Mouse (Mus musculus) right cerebral cortex, postnatal 36 days (tissue): ENCODE data around the gene Parp11.

Experiments
- DNase-seq, 2 experiments: peaks; one replicate each; pipeline ENCODE4 v3.0.0; 2022; ENCODE audit warnings: low spot score in 2 of 2, mixed read lengths in 1 of 2

The Parp11 gene

DNA sequence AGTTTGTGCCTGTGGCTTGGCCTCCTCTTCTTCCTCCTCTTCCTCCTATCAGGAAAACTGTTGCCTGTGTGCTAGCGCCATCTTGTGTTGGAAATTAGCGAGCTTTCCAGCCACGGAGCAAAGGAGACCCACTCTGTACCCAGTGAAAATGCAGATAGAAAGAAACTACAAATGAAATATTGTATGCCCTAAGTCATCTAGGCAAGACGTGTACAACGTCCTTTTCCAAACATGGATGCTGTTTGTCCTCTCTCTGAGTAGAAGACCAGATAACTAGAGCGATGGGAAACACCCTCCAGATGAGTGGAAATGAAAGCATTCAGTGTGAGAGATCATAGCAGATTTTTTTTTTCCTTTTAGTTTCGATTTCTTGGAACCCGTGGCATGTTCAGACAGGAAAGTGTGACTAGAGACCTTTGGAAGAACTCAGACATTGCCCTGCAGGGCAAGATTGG, at the start of gene Parp11:
Gene Parp11, plus strand, starts transcription at position 405 of the 455 bp plus-strand sequence.
- DNase-seq, result peak; percentile 30 to 43

DNA sequence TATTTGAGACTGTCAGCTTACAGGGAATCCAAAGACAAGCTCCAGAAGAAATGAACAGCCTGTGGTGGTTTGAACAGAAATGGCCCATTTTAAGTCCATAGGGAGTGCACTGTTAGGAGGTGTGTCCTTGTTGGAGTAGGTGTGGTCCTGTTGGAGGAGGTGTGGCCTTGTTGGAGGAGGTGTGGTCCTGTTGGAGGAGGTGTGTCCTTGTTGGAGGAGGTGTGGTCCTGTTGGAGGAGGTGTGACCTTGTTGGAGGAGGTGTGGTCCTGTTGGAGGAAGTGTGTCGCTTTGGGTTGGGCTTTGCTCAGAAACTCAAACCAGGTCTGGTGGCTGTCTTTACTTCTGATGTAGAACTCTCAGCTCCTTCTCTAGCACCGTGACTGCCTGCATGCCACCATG, 48.6 kb upstream of the Parp11 start:
- DNase-seq, result no peak

DNA sequence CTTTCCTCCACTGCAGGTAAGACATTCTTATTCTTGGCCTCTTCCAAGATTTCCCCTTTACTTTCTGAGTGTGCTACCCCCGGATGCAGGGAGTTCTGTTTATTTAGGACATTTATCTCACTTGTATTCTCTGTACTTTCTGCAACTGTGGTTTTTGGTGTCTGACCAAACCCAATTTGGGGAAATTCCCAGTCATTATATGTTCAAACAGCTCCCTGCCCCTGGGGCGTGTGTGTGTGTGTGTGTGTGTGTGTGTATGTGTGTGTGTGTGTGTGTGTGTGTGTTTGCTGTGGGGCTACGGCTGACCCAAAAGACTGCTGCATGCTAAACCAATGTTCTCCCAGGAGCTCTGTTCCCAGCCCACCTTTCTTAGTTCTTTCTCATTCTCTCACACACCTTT, 45.2 kb upstream of the Parp11 start:
- DNase-seq, result no peak

DNA sequence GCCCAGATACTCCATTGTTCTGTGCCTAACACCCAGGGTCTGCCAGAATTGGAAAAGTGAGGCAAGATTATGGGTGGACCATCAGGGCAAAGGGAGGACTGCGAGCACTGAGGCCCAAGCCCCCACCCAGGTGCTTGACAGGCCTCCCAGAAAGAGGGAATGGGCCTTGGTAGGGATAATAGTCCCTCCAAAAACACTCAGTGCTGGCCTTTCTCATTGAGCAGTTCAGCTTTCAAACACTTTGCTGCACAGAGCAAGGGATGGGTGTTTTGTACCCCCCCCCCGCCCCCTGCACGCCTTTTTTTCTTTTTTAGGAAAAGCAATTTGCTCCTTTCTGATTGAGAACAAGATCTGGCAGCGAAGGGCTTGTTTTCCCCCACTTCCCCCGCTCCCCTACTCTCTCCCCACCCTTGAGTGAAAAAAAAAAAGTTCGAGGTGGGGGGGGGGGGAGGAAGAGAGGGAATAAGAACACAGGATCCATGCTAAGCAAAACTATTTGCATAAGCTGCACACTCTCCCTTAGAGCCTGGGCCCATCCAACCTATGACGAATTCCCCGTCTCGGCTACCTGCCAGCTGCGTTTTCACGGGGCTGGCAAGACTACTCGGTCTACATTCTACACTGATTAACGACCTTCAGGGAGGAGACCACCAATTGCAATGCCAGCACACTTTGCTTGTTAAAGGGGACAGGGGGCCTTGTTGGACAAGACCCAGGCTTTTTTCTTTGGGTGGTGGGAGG, 42.4 kb upstream of the Parp11 start:
- peak in 1 of 2 experiments; percentile 23 for DNase-seq

DNA sequence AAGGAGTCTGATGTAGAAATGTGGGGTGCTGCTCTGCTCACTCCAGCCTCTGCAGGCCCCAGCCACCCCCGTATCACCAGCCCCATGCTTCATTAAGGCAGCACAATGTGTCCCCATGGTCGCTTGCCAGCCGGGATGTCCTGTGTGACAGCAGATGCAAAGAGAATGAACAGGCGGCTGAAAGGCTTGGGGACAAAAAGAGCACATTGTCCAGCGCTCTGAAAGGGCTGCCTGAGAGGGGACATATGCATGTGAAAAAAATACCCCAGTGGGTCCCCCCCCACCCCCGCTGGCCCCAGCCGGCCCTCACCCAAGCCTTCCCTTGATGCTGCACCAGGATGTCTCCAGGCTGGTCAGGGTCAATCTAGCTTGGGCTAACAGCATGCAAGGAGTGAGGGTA, 41.0 kb upstream of the Parp11 start:
- peak; percentile 18 to 36 for DNase-seq

DNA sequence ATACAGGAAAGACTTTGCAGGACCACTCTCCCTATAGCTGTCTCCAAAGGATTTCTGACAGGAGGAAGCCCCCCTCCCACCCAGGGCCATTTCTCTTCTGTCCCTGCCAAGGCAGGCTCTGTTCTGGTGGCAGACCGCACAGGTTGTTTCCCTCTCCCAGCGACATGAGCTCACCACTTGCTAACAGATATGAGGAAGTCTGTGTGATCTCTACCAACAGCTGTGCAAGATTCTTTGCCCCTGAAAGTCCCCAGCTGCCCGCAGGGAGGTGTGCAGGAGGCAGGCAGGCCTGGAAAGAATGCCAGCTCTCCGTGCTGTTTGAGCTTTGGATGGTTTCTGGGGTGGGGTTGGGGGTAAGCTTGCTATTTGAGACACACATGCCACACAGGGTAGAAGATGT, 38.9 kb upstream of the Parp11 start:
- DNase-seq, result no peak

DNA sequence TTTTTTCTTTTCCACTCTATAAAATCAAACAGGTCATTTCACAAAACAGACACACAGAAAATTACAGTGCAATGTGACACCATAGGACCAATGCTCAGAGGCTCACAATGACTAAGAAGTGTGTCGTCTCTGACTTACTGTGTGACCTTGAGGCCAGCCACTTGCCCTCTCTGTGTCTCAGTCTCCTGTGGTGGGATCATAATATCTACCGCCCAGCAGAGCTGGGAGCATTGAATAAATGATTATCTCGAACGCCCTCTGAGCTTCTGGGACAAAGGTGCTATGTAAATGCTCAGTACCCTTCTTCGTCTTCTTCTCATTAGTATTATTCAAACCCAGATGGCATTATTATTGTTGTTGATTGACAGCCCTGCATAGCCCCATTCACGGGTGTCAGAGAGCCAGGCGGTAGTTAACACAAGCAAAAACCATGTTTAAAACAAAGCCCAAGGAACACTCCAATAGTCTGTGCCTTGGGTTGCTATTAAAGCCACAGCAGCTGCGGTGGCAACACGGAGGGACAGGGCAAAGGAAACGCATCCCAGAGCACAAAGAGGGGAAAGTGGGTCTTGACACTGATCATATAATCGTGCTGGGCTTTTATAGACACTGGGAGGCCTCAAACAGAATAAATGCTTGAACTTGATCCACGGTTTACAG, 29.0 kb upstream of the Parp11 start:
- no peak for DNase-seq

DNA sequence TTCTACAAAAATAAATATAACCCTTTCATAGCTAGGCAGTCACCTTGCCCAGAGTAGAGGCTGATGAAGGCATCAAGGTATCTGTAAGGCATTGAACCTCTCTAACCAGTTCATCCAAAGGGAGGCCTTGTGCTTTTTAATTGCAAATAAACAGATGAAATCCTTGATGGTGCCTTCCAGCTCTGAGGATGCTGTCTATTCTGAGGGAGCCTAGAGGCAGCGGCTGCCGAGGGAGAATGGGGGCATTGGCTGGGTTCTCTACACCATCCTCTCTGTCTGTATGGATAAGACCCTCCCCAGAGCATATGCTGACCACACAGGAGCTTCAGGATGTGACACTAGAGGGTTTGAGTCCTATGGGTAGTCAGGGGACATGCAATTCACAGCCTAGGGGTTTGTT, 28.3 kb upstream of the Parp11 start:
- DNase-seq, result no peak

DNA sequence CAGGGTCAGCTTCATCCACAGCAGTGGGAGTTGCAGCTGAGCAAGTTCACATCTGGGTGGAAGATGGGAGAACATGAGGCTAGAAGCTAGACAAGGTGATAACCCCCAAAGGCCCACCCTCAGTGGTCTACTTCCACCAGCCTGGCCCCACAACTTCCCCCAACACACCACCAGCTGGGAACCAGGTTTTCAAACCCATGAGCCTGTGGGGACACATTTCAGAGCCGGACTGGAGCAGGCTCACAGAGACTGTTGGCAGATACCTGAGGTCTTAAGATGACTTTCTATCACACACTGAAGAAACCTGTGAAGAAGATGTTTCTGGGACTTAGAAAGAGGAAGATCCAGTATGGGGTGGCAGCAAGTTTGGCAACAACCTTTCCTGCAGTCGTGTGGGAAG, 26.5 kb upstream of the Parp11 start:
- no peak for DNase-seq

DNA sequence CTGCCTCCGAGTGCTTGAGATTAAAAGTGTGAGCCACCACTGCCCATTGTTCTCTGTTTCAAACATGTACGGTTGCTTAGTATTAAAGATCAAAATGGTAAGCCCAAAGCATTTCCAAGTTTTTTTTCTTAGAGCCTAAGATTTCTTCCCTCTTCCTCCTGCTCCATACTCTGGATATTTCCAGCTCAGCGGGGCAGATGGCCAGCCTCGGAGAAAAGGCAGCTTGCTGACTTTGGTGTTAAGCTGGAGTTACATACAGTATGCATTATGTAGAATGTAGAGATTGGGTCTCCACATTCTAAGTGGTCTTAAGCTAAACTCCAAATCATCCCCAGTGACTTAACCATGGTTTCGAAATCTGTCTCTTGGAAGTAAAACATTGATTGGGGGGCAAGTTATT, 21.5 kb upstream of the Parp11 start:
- DNase-seq, result no peak

DNA sequence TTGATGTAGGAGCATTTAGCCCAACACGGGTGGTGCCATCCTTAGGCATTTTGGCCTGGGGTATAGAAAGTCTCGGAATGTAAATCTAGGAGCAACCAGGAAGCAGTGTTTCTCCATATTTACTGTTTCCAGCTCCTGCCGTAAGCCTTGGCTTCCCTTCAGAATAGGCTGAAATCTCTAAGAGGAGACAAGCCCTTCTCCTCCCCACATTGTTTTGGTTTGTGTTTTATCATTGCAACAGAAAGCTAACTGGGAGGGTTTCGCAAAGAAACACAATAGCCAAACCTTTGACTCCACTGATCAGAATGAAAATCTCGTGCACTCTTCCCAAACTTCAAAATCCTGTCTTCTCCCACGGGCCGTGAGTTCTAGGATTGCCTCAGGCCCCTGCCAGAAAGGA, 15.9 kb upstream of the Parp11 start:
- DNase-seq, result no peak

DNA sequence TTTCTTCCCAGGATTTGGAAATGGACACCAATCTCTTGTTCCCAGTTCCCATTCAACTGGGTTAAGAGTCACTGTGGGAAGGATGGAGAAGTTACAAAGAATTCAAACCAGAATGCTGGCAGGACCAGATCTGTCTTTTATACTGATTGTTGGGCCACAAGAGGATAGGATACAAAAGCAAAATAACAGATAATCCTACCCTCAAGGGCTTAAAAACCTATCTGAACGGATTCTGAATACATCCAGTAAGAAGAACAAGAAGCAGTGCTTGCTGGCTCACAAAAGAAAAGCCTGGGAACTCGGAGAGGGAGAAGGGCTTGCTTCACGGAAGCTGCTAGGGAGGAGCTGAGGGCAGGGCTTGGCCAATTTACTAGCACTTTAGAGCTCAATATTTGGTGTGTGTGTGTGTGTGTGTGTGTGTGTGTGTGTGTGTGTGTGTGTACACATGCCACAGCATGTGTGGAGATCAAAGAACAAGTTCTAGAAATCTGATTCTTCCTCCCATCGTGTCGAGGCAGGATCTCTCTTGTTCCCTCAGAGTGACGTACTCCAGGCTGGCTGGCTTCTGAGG, 15.4 kb upstream of the Parp11 start:
- no peak for DNase-seq

DNA sequence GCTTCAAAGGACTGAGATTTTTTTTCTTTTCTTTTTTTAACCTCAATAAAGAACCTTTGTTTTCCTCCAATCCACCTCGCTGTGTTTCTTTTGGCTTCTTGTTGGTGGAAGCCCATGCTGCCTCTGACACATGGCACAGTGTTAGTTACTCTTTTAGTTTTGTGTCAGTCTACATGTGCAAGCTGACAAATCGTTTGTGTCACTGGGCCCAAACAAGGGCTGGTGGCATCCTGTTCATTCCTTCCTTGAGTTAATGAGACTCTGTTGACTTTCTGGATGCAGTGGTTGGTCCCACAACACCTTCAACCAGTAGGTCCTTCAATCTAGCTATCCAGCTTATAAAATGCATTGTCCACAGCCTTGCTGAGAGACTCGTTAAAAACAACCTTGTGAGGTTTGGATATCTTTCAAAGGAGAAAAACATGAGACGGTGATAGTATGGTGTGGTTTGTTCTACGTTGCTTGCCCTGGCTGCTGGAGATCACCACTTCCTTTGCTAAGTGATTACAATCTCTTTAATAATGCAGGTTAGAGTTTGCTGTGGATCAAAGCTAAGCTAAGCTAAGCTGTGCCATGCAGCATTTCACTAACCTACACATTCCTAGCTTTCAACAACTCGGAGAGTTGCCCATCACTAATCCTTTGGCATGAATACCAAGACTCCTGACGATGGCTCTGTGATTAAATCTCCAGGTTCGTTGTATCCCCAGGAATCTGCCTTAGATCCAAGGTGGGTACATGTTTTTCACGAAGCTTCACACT, 12.6 kb upstream of the Parp11 start:
- DNase-seq, result no peak

DNA sequence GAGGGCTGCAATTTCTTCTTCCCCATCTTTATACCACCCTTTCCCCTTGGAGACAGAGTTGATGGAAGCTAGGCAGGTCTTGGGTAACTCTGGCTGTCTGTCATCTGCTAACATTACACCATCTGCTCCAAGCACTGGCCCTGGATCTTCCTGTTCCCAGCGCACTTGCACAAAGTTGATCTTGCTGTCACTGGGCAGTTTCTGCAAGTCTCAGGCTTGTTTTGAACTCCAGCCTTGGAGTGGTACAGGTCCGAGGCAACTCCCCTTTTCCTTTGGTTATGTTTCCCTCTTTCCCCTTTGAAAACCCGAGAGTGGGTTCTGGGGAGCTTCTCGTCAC, 12.0 kb upstream of the Parp11 start:
- no peak for DNase-seq

DNA sequence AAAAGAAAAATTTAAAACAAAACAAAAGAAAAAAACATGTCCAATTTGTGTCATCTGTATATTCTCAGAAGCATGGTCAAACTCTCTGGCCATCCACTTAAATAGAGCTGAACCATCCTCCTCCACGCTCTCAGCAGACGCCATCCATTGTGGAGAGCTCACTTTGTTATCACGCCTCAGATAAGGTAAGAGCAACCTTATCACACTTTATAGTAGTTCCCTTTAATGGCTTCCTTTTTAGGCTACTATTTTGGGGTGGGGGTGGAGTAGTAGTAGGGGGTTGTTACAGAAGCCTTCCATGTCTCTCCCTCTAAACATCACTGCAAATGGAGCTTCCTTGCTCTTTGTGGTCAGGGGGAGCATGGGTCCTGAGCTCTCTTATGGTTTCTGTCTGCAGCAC, 7.6 kb upstream of the Parp11 start:
- no peak for DNase-seq

DNA sequence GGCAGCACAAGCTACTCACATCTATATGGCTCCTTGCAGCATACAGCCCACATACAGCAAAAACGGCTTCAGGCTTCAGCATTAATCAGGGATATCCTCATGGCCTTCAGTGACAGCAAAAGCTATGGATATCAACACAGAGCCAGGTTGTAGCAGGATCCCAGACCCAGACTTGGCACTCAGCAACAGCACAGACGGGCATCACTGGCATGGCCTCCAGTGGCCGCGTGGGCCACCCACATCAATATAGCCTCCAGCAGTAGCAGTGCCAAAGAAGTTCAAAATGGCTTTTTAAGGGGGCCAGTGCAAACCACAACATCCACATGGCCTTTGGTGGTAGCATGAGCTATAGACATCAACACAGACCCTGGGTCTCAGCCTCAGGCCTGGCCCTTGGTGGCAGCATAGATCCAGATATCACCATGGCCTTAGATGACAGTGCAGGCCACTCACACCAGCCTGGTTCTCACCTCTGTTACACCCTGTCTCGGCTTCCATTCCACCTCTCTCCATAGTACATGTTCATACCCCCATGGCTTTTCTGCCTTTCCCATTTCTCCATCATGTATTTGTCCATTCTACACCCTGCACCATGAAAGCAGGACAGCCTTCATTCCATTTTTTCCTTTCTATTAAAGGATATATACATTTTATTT, 7.0 kb upstream of the Parp11 start:
- no peak for DNase-seq

DNA sequence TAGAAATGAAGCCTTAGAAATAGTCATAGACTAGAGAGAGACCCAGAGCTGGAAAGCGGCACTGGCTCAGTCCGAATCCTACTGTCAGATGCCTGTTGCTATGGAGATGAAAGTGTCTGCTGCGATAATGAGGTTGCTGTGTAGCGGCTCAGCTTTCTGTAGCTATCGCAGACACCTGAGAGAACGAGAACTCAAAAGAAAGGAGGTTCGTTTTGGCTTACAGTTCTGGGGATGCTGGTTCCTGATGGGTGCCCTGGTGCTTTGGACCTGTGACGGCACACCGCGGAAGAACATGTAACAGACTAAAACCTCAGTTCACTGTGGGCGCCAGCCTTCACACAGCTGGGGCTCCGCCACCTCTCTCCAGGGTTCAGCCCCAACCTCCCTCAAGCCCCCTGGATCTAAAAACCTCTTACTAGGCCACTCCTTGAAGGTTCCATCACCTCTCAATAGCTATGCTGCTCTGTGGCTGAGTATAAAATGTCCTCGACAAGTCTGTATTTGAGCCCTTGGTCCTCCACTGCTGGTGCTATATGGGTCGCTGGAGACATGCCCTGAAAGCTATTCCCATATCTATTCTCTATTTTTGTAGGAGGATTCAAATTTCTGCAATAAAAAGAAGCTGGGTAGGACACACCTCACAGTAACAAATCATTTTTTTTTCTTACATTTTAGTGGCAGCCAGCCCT, 6.1 kb upstream of the Parp11 start:
- DNase-seq, result peak; percentile 22 to 31

DNA sequence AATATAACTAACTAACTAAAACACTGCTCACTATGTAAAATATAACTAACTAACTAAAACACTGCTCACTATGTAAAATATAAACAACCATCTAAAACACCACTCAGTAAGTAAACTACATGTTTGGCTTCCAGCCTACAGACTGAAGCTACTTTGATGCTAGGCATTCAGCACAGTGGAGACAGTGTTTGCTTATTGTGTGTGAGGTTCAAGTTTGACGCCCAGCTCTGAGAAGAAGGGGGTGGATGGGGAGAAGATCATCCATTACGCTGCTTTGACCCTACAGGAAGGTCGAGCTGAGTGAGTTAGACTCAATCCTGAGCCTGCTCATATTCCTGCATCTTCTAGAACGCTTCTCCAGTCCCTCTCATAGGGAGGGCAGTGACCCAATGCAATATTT, 4.1 kb upstream of the Parp11 start:
- DNase-seq, result no peak

DNA sequence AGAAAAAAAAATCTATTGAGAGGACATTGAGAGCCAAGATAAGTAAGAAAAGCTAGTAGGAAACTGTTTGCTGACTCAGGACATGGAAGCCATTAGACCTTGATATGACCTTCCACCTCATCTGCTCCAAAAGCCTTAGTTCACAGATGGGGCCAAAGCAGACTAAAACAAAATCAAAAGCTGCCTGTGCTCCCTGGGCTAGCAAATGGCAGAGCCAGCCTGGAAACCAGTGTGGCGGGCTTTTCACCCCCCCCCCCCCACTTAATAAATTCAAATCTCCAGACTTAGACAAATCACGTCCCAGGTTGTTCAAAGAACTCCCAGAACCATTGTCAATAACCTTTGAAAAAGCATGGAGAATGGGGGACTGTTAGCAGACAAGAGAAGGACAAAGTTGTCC, 2.7 kb upstream of the Parp11 start:
- no peak for DNase-seq

DNA sequence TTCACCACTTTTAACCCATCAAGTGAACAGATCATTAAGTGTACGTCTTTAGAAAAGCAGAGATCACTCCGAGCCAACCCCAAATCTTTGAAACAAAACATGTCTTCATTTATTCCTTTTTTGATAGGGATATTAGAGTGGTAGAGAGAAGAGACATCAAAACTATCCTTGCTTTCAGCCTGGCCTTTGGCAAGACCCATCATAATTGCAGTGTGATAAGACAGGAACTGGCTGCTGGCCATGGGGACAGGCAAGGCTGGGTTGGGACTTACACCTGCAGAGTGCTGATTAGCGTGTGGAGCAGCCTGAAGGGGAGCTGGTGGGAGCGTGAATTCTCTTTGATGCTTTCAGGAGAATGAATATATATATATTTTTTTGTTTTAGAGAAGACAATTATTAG, 2.2 kb upstream of the Parp11 start:
- DNase-seq, result no peak

DNA sequence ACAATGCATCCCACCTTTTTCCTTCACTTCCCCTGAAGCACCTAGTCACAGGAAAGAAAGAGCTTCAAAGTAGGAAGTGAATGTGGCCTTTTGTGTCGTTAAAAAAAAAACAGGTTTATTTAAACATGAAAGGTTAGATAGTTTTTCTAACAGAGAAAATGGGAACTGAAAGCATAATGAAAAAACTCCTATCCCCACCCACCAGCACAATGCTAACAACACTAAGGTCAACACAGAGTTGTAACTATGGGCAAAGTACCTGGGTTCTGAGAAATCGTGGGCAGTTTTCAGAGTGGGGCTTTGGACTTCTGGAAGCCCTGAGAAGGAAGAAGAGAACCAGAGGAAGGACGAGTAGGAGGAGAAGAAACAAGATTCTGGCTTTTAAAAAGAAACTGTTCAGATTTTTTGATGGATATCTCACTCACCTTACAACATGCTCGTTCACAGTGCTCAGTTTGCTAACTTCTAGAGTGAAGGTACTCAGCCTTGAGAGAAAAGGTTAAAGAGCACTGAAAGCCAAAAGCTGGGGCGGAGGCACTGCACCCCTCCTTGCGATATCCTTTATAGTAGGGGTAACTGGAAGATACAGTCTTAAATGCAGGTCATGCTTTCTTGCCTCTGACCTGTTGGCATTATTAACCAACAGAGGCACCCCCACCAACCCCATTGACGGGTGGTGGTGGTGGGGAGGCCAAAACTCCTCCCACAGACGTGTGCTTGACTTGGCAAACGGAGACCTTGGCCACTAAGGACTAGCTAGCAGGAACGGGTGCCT, 1.2 kb downstream of the Parp11 start:
- DNase-seq, result no peak
